Mouse (Mus musculus): ENCODE results near the gene Gm20388. TPM values are rescaled to one million over a fixed set of nuclear protein-coding genes. Genes with fewer than 3 reads are reported as not detected.
"Not testable (repeated sequence)": the region's sequence is repeated elsewhere in the genome, so short reads cannot be mapped to it uniquely, and the experiment has no call there.

The Gm20388 gene
- polyA plus RNA-seq, 1 experiment from 2014 or later: not detected

DNA sequence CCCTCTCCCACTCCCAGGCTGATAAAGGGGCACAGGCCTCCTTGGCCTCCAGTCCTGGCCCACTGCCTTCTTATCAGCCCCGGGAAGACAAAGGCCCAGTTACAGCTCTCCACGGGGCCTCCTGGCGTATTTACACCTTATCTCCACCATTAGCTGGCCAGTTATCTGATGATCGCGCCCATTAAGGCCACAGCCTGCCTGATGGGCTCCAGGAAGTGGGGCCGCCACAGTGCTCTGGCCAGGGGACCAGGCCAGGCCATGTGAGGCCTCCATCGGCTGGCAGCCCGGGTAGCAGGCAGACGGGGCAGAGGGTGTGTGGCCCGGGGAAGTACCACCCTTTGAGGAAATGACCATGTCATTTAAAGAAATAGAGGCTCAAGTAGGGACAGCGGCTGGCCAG is 2412.2 kb downstream of the Gm20388 start:
- Histone ChIP-seq H3K9ac (ENCODE audit: low read length) (peak overlapping the region; percentile 45), H3K36me3 (ENCODE audit: control insufficient read depth, insufficient read depth, low read length) (peaks cover 34% of the 10 kb centered on the region; the same call in 1 of the 2 replicates), H3K27ac (replicated peaks in 1 of 2; ENCODE audit: control insufficient read depth in 1 of 2, insufficient read depth in 1 of 2, low read depth in 2 of 2, low read length in 2 of 2) (peak overlapping the region; percentile 3 to 78), H3K27me3 (ENCODE audit: control insufficient read depth, insufficient read depth, low read length) (no peaks in the 10 kb centered on the region), H3K4me2 (ENCODE audit: low read length) (peak overlapping the region; percentile 16; the same call in 1 of the 2 replicates), H3K4me1 (ENCODE audit: control insufficient read depth in 2 of 2, insufficient read depth in 2 of 2, low read length in 2 of 2) (peaks cover 65 to 87% of the 10 kb centered on the region in 2 experiments), H3K4me3 (ENCODE audit: control insufficient read depth in 1 of 2, insufficient read depth in 1 of 2, low read depth in 1 of 2, low read length in 2 of 2) (no peak overlapping the region), H3K9me3 (ENCODE audit: control insufficient read depth, low read length) (no peaks in the 10 kb centered on the region)
- ATAC-seq (ENCODE audit: insufficient number of reproducible peaks, insufficient read depth, low FRiP score, low read depth): peak; percentile 14; the same call in 1 of the 2 replicates
- 11% methylated on average over 11 of the region's 11 CpGs for WGBS

DNA sequence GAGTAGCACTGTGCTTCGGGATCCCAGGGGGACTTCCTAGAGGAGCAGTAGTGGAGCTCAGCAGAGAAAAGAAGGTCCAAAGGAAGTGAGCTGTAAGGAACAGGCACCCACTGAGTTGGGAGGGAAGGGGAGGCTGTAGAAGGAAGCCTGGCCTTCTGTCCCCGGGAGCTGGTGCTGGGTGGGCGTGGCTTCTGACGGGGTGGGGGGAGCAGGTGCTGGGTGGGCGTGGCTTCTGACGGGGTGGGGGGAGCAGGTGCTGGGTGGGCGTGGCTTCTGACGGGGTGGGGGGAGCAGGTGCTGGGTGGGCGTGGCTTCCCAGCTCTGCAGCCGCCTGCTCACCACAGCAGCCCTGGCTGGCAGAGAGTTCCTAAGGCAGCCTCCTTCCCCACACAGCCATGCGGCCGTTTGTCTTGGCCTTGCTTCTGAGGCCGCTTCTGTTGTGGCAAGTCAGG is 2413.3 kb downstream of the Gm20388 start:
- 0 out of 2 replicates have a peak overlapping the region, but pooled peaks have one; percentile 18 for H3K4me2 ChIP-seq (ENCODE audit: low read length)
- H3K36me3 ChIP-seq (ENCODE audit: control insufficient read depth, insufficient read depth, low read length): peaks cover 32% of the 10 kb centered on the region; the same call in 1 of the 2 replicates
- not testable (repeated sequence) for H3K27me3 ChIP-seq (ENCODE audit: control insufficient read depth, insufficient read depth, low read length); H3K9me3 ChIP-seq (ENCODE audit: control insufficient read depth, low read length); H3K4me3 ChIP-seq (ENCODE audit: control insufficient read depth in 1 of 2, insufficient read depth in 1 of 2, low read depth in 1 of 2, low read length in 2 of 2); ATAC-seq (ENCODE audit: insufficient number of reproducible peaks, insufficient read depth, low FRiP score, low read depth)
- WGBS: 19% methylated on average over 8 of the region's 13 CpGs
- peaks cover 68 to 86% of the 10 kb centered on the region in 2 experiments for H3K4me1 ChIP-seq (ENCODE audit: control insufficient read depth in 2 of 2, insufficient read depth in 2 of 2, low read length in 2 of 2)
- H3K27ac ChIP-seq (replicated peaks in 1 of 2; ENCODE audit: control insufficient read depth in 1 of 2, insufficient read depth in 1 of 2, low read depth in 2 of 2, low read length in 2 of 2): peak overlapping the region; percentile 26 to 78
- H3K9ac ChIP-seq (ENCODE audit: low read length): peak overlapping the region; percentile 59; the same call in 1 of the 2 replicates

DNA sequence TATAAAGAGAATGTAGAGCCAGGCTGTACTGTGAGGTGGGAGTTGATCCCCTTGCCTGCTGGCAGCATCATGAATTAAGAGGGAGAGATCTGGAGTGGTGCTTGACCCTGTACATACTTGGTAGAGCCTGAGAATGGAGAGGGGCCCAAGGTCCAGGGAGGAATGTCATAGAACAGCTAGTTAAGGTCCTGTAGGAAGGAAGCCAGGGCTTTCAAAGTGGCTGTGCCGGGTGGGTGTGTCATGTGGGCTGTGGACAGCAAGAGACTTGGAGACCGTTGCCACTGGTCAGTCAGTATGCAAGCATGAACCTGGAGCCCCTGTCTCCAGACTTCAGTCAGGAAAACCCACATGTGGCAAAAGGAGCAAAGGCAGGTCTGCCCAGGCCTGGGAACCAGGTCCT is 2414.6 kb downstream of the Gm20388 start:
- Histone ChIP-seq H3K4me1 (ENCODE audit: control insufficient read depth in 2 of 2, insufficient read depth in 2 of 2, low read length in 2 of 2) (peaks cover 78 to 91% of the 10 kb centered on the region in 2 experiments), H3K27ac (replicated peaks in 1 of 2; ENCODE audit: control insufficient read depth in 1 of 2, insufficient read depth in 1 of 2, low read depth in 2 of 2, low read length in 2 of 2) (peak overlapping the region; percentile 26 to 78), H3K4me3 (ENCODE audit: control insufficient read depth in 1 of 2, insufficient read depth in 1 of 2, low read depth in 1 of 2, low read length in 2 of 2) (no peak overlapping the region), H3K9ac (ENCODE audit: low read length) (peak overlapping the region; percentile 59), H3K4me2 (ENCODE audit: low read length) (0 out of 2 replicates have a peak overlapping the region, but pooled peaks have one; percentile 24), H3K27me3 (ENCODE audit: control insufficient read depth, insufficient read depth, low read length) (no peaks in the 10 kb centered on the region), H3K9me3 (ENCODE audit: control insufficient read depth, low read length) (no peaks in the 10 kb centered on the region), H3K36me3 (ENCODE audit: control insufficient read depth, insufficient read depth, low read length) (peaks cover 38% of the 10 kb centered on the region; the same call in 1 of the 2 replicates)
- ATAC-seq (ENCODE audit: insufficient number of reproducible peaks, insufficient read depth, low FRiP score, low read depth): no peak
- WGBS: 48% methylated on average over 2 of the region's 2 CpGs

- Histone ChIP-seq H3K4me3 (ENCODE audit: control insufficient read depth in 1 of 2, insufficient read depth in 1 of 2, low read depth in 1 of 2, low read length in 2 of 2) (no peak overlapping the region), H3K36me3 (ENCODE audit: control insufficient read depth, insufficient read depth, low read length) (peaks cover 35% of the 10 kb centered on the region; the same call in 1 of the 2 replicates), H3K4me2 (ENCODE audit: low read length) (peak overlapping the region; percentile 24), H3K4me1 (ENCODE audit: control insufficient read depth in 2 of 2, insufficient read depth in 2 of 2, low read length in 2 of 2) (peaks cover 80 to 92% of the 10 kb centered on the region in 2 experiments), H3K9ac (ENCODE audit: low read length) (peak overlapping the region; percentile 59; the same call in 1 of the 2 replicates), H3K27ac (replicated peaks in 1 of 2; ENCODE audit: control insufficient read depth in 1 of 2, insufficient read depth in 1 of 2, low read depth in 2 of 2, low read length in 2 of 2) (peak overlapping the region; percentile 26 to 78), H3K27me3 (ENCODE audit: control insufficient read depth, insufficient read depth, low read length) (no peaks in the 10 kb centered on the region), H3K9me3 (ENCODE audit: control insufficient read depth, low read length) (no peaks in the 10 kb centered on the region)
- 32% methylated on average over 14 of the region's 14 CpGs for WGBS
- ATAC-seq (ENCODE audit: insufficient number of reproducible peaks, insufficient read depth, low FRiP score, low read depth): no peak
These were observed 2415.5 kb downstream of the Gm20388 start for GRCm38 (mm10) chr8:122326114-122326542.

DNA sequence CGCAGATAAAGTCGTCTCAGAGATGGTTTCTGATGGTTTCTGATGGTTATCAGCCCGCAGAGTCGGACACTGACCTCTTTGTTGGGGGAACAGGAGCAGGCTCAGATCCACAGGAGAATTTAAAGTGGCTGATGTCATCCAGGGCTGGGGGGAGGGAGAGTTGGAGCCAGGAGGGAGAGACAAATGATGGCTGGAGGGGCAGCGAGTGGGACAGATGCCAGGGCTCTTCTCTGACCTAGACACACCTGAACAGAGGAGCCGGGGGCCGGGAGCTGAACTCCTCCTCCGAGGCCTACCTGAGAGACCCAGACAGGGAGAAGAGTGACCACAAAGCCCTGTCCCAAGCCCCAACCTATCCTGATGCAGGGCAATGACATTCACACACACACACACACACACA is 2418.4 kb downstream of the Gm20388 start:
- ATAC-seq (ENCODE audit: insufficient number of reproducible peaks, insufficient read depth, low FRiP score, low read depth): no peak
- Histone ChIP-seq H3K4me1 (ENCODE audit: control insufficient read depth in 2 of 2, insufficient read depth in 2 of 2, low read length in 2 of 2) (peaks cover 57 to 71% of the 10 kb centered on the region in 2 experiments), H3K9ac (ENCODE audit: low read length) (0 out of 2 replicates have a peak overlapping the region, but pooled peaks have one; percentile 0), H3K4me2 (ENCODE audit: low read length) (no peak overlapping the region), H3K9me3 (ENCODE audit: control insufficient read depth, low read length) (no peaks in the 10 kb centered on the region), H3K4me3 (ENCODE audit: control insufficient read depth in 1 of 2, insufficient read depth in 1 of 2, low read depth in 1 of 2, low read length in 2 of 2) (no peak overlapping the region), H3K27ac (replicated peaks in 1 of 2; ENCODE audit: control insufficient read depth in 1 of 2, insufficient read depth in 1 of 2, low read depth in 2 of 2, low read length in 2 of 2) (peak overlapping the region in 1 of 2 experiments; percentile 75; a peak in 1 of 4 replicates), H3K36me3 (ENCODE audit: control insufficient read depth, insufficient read depth, low read length) (peaks cover 51% of the 10 kb centered on the region), H3K27me3 (ENCODE audit: control insufficient read depth, insufficient read depth, low read length) (no peaks in the 10 kb centered on the region)
- WGBS: 49% methylated on average over 8 of the region's 8 CpGs

- H3K27me3 ChIP-seq (ENCODE audit: control insufficient read depth, insufficient read depth, low read length): no peaks in the 10 kb centered on the region
- WGBS: 74% methylated on average over 22 of the region's 22 CpGs
- H3K4me2 ChIP-seq (ENCODE audit: low read length): no peak overlapping the region
- peaks cover 50 to 64% of the 10 kb centered on the region in 2 experiments for H3K4me1 ChIP-seq (ENCODE audit: control insufficient read depth in 2 of 2, insufficient read depth in 2 of 2, low read length in 2 of 2)
- no peak overlapping the region for H3K4me3 ChIP-seq (ENCODE audit: control insufficient read depth in 1 of 2, insufficient read depth in 1 of 2, low read depth in 1 of 2, low read length in 2 of 2)
- peaks cover 51% of the 10 kb centered on the region for H3K36me3 ChIP-seq (ENCODE audit: control insufficient read depth, insufficient read depth, low read length)
- H3K9me3 ChIP-seq (ENCODE audit: control insufficient read depth, low read length): no peaks in the 10 kb centered on the region
- ATAC-seq (ENCODE audit: insufficient number of reproducible peaks, insufficient read depth, low FRiP score, low read depth): no peak
- H3K9ac ChIP-seq (ENCODE audit: low read length): peak overlapping the region; percentile 58
- H3K27ac ChIP-seq (replicated peaks in 1 of 2; ENCODE audit: control insufficient read depth in 1 of 2, insufficient read depth in 1 of 2, low read depth in 2 of 2, low read length in 2 of 2): peak overlapping the region; percentile 72 to 75
These were observed 2419.1 kb downstream of the Gm20388 start for GRCm38 (mm10) chr8:122329553-122330239.

- Histone ChIP-seq H3K27ac (replicated peaks in 1 of 2; ENCODE audit: control insufficient read depth in 1 of 2, insufficient read depth in 1 of 2, low read depth in 2 of 2, low read length in 2 of 2) (peak overlapping the region; percentile 72 to 75), H3K9me3 (ENCODE audit: control insufficient read depth, low read length) (no peaks in the 10 kb centered on the region), H3K4me1 (ENCODE audit: control insufficient read depth in 2 of 2, insufficient read depth in 2 of 2, low read length in 2 of 2) (peaks cover 42 to 56% of the 10 kb centered on the region in 2 experiments), H3K27me3 (ENCODE audit: control insufficient read depth, insufficient read depth, low read length) (no peaks in the 10 kb centered on the region), H3K36me3 (ENCODE audit: control insufficient read depth, insufficient read depth, low read length) (peaks cover 58% of the 10 kb centered on the region), H3K4me3 (ENCODE audit: control insufficient read depth in 1 of 2, insufficient read depth in 1 of 2, low read depth in 1 of 2, low read length in 2 of 2) (no peak overlapping the region), H3K4me2 (ENCODE audit: low read length) (no peak overlapping the region), H3K9ac (ENCODE audit: low read length) (peak overlapping the region; percentile 58)
- no peak for ATAC-seq (ENCODE audit: insufficient number of reproducible peaks, insufficient read depth, low FRiP score, low read depth)
- 51% methylated on average over 12 of the region's 12 CpGs for WGBS
These were observed 2419.9 kb downstream of the Gm20388 start for GRCm38 (mm10) chr8:122330446-122331133.

Data from heart, embryonic 14.5 days (tissue).